Mouse (Mus musculus) spleen, adult 2 months (tissue): ENCODE data around the gene Pax5. TPM values are rescaled to one million over a fixed set of nuclear protein-coding genes. Genes with fewer than 3 reads are reported as not detected.

Experiments used
- DNase-seq, 2 experiments: peaks; one replicate each; pipeline versions ENCODE4 v3.0.0 to v3.0.0-alpha.2; 2012 to 2021; ENCODE audit warnings: low spot score in 2 of 2, low read depth in 1 of 2
- H3K27ac ChIP-seq: fragments of 200-500 bp; 2 replicates; pipeline ENCODE4 v1.5.1; 2012; ENCODE audit warnings: low read length, inconsistent platforms; ENCODE audit not compliant: insufficient read depth
- H3K27me3 ChIP-seq: fragments of 200-500 bp; 2 replicates; pipeline ENCODE4 v1.6.1; 2012; ENCODE audit warnings: mild to moderate bottlenecking, moderate library complexity, low read length, inconsistent platforms; ENCODE audit not compliant: control insufficient read depth, insufficient read depth
- H3K36me3 ChIP-seq: fragments of 200-500 bp; 2 replicates; pipeline ENCODE4 v1.6.1; 2012; ENCODE audit warnings: mild to moderate bottlenecking, low read length, inconsistent platforms; ENCODE audit not compliant: control insufficient read depth, insufficient read depth
- H3K4me1 ChIP-seq: fragments of 200-500 bp; 2 replicates; pipeline ENCODE4 v1.6.1; 2011; ENCODE audit warnings: inconsistent platforms; ENCODE audit not compliant: control insufficient read depth, insufficient read depth, insufficient read length
- H3K4me3 ChIP-seq: fragments of 200-500 bp; 2 replicates; pipeline ENCODE4 v1.5.1; 2011; ENCODE audit warnings: mild to moderate bottlenecking, inconsistent platforms; ENCODE audit not compliant: insufficient read depth, insufficient read length; ENCODE audit errors: extremely low read depth
- CTCF ChIP-seq: fragments of 200-500 bp; IDR thresholded peaks from 2 replicates; pipeline ENCODE4 v1.5.1; 2011; ENCODE audit warnings: mild to moderate bottlenecking, inconsistent platforms; ENCODE audit not compliant: insufficient read depth, insufficient read length, insufficient replicate concordance; ENCODE audit errors: extremely low read depth
- POLR2A ChIP-seq: fragments of 200-500 bp; IDR thresholded peaks from 2 replicates; pipeline ENCODE4 v1.6.1; 2011; ENCODE audit warnings: low read depth, low read length, inconsistent platforms
- WGBS: fragments of 180-500 bp; shearing (Covaris S2); methylation state at CpG from one replicate; pipeline ENCODE4 v1.1.7; 2018; 5-methylcytosine and 5-hydroxymethylcytosine counted together
- polyA plus RNA-seq: library from polyadenylated mRNA; depleted of rRNA; stranded (reverse); fragments of >200 nt; gene quantifications from 2 replicates; pipeline ENCODE4 v1.2.3, GENCODE M21; 2012

The Pax5 gene
- polyA plus RNA-seq, 1 experiment = 131 TPM

GRCm38 (mm10) chr4:44518923-44519322 lies 191.4 kb downstream of the Pax5 start:
- Histone ChIP-seq H3K36me3 (no peaks in the 10 kb centered on the region), H3K27ac (no peak overlapping the region), H3K4me3 (no peak overlapping the region), H3K27me3 (no peaks in the 10 kb centered on the region), H3K4me1 (no peaks in the 10 kb centered on the region)
- DNase-seq = no peak
- 82% methylated on average over 11 of the region's 11 CpGs for WGBS
- TF ChIP-seq CTCF (no peak), POLR2A (no peak)

- H3K27me3 ChIP-seq = no peaks in the 10 kb centered on the region
- no peak overlapping the region for H3K4me3 ChIP-seq
- H3K4me1 ChIP-seq = no peaks in the 10 kb centered on the region
- no peak for DNase-seq
- no peak for TF ChIP-seq CTCF
- no peak for TF ChIP-seq POLR2A
- no peaks in the 10 kb centered on the region for H3K36me3 ChIP-seq
- H3K27ac ChIP-seq = no peak overlapping the region
- 87% methylated on average over 4 of the region's 4 CpGs for WGBS
Measured at GRCm38 (mm10) chr4:44513981-44514380, 196.3 kb downstream of the Pax5 start.

- Histone ChIP-seq H3K36me3 (no peaks in the 10 kb centered on the region), H3K27ac (no peak overlapping the region), H3K4me3 (no peak overlapping the region), H3K27me3 (no peaks in the 10 kb centered on the region), H3K4me1 (no peaks in the 10 kb centered on the region)
- TF ChIP-seq CTCF (no peak), POLR2A (no peak)
- WGBS = 19% methylated on average over 7 of the region's 7 CpGs
- DNase-seq = no peak
Measured at GRCm38 (mm10) chr4:44511682-44512081, 198.6 kb downstream of the Pax5 start.

GRCm38 (mm10) chr4:44508386-44509226 lies 201.7 kb downstream of the Pax5 start:
- no peak for TF ChIP-seq POLR2A
- no peak for TF ChIP-seq CTCF

GRCm38 (mm10) chr4:44507861-44508260 lies 202.4 kb downstream of the Pax5 start:
- no peaks in the 10 kb centered on the region for H3K36me3 ChIP-seq
- no peaks in the 10 kb centered on the region for H3K4me1 ChIP-seq
- H3K4me3 ChIP-seq = no peak overlapping the region
- WGBS = 56% methylated on average over 14 of the region's 14 CpGs
- DNase-seq = no peak
- no peaks in the 10 kb centered on the region for H3K27me3 ChIP-seq
- H3K27ac ChIP-seq = no peak overlapping the region
- no peak for TF ChIP-seq CTCF
- no peak for TF ChIP-seq POLR2A

More at GRCm38 (mm10) chr4:44508386-44509226, 201.7 kb downstream of the Pax5 start:
- no peak for DNase-seq
- Histone ChIP-seq H3K36me3 (no peaks in the 10 kb centered on the region), H3K4me3 (no peak overlapping the region), H3K27ac (no peak overlapping the region), H3K27me3 (no peaks in the 10 kb centered on the region), H3K4me1 (no peaks in the 10 kb centered on the region)
- WGBS = 30% methylated on average over 25 of the region's 25 CpGs

- WGBS = 78% methylated on average over 7 of the region's 7 CpGs
Measured at GRCm38 (mm10) chr4:44504998-44505397, 205.3 kb downstream of the Pax5 start.

GRCm38 (mm10) chr4:44502196-44502867 lies 208.0 kb downstream of the Pax5 start:
- DNase-seq = no peak
- Histone ChIP-seq H3K4me3 (no peak overlapping the region), H3K27ac (no peak overlapping the region), H3K27me3 (no peaks in the 10 kb centered on the region), H3K36me3 (no peaks in the 10 kb centered on the region), H3K4me1 (no peaks in the 10 kb centered on the region)
- 71% methylated on average over 9 of the region's 9 CpGs for WGBS
- no peak for TF ChIP-seq POLR2A
- TF ChIP-seq CTCF = no peak

More at GRCm38 (mm10) chr4:44504998-44505397, 205.3 kb downstream of the Pax5 start:
- H3K27me3 ChIP-seq = no peaks in the 10 kb centered on the region
- no peaks in the 10 kb centered on the region for H3K4me1 ChIP-seq
- no peak overlapping the region for H3K4me3 ChIP-seq
- no peaks in the 10 kb centered on the region for H3K36me3 ChIP-seq
- H3K27ac ChIP-seq = no peak overlapping the region
- no peak for DNase-seq
- TF ChIP-seq CTCF (no peak), POLR2A (no peak)
